Mouse (Mus musculus) heart, embryonic 14.5 days (tissue): ENCODE measurements around the gene Cfdp1. TPM values are rescaled to one million over a fixed set of nuclear protein-coding genes. Genes with fewer than 3 reads are reported as not detected.

ENCODE experiments used
- ATAC-seq: fragments of 200-750 bp; cut with Nextera tagmentation; 2 replicates; pipeline ENCODE4 v1.8.0; 2017; ENCODE audit warnings: low read depth, moderate TSS enrichment; ENCODE audit not compliant: insufficient number of reproducible peaks, insufficient read depth, low FRiP score
- H3K27ac ChIP-seq, 2 experiments: fragments of 200-500 bp in 1 of 2; fragments of 300-500 bp in 1 of 2; sonication (generic) in 1 of 2; replicated peaks in 1 of 2; 2 replicates each; pipeline ENCODE4 v1.5.1; 2012 to 2014; ENCODE audit warnings: low read depth in 2 of 2, low read length in 2 of 2, control low read depth in 1 of 2, mild to moderate bottlenecking in 1 of 2, mixed read lengths in 1 of 2; ENCODE audit not compliant: control insufficient read depth in 1 of 2, insufficient read depth in 1 of 2
- H3K27me3 ChIP-seq: fragments of 300-500 bp; sonication (generic); 2 replicates; pipeline ENCODE4 v1.6.1; 2014; ENCODE audit warnings: mild to moderate bottlenecking, low read length, control low read depth; ENCODE audit not compliant: control insufficient read depth, insufficient read depth
- H3K36me3 ChIP-seq: fragments of 300-500 bp; sonication (generic); 2 replicates; pipeline ENCODE4 v1.6.1; 2014; ENCODE audit warnings: mild to moderate bottlenecking, control low read depth, low read length, mixed read lengths; ENCODE audit not compliant: control insufficient read depth, insufficient read depth
- H3K4me1 ChIP-seq, 2 experiments: fragments of 200-500 bp in 1 of 2; fragments of 300-500 bp in 1 of 2; sonication (generic) in 1 of 2; 2 replicates each; pipeline ENCODE4 v1.6.1; 2012 to 2014; ENCODE audit warnings: low read length in 2 of 2, control low read depth in 1 of 2, mixed read lengths in 1 of 2; ENCODE audit not compliant: control insufficient read depth in 2 of 2, insufficient read depth in 2 of 2
- H3K4me2 ChIP-seq: fragments of 300-500 bp; sonication (generic); 2 replicates; pipeline ENCODE4 v1.6.1; 2014; ENCODE audit warnings: mild to moderate bottlenecking, low read length
- H3K4me3 ChIP-seq, 2 experiments: fragments of 200-500 bp in 1 of 2; fragments of 300-500 bp in 1 of 2; sonication (generic) in 1 of 2; 2 replicates each; pipeline ENCODE4 v1.5.1; 2012 to 2014; ENCODE audit warnings: low read length in 2 of 2, mild to moderate bottlenecking in 2 of 2, control low read depth in 1 of 2, low read depth in 1 of 2, moderate library complexity in 1 of 2; ENCODE audit not compliant: control insufficient read depth in 1 of 2, insufficient read depth in 1 of 2
- H3K9ac ChIP-seq: fragments of 300-500 bp; sonication (generic); 2 replicates; pipeline ENCODE4 v1.6.1; 2014; ENCODE audit warnings: mild to moderate bottlenecking, low read length
- H3K9me3 ChIP-seq: fragments of 300-500 bp; sonication (generic); 2 replicates; pipeline ENCODE4 v1.6.1; 2016; ENCODE audit warnings: low read length, control low read depth; ENCODE audit not compliant: control insufficient read depth
- WGBS: fragments of 180-500 bp; shearing (Covaris S2); extraction: QIAGEN DNeasy Blood & Tissue Kit; methylation state at CpG from one replicate; pipeline ENCODE4 v1.1.7; 2014; 5-methylcytosine and 5-hydroxymethylcytosine counted together
- polyA plus RNA-seq: library from polyadenylated mRNA; unstranded; fragments of >200 nt; fragmentation: Nextera tagmentation; extraction: Ambion mirVana; gene quantifications from 2 replicates; pipeline ENCODE4 v1.2.1, GENCODE M21; 2014

Cfdp1 gene
- 110 TPM in 2 replicates for polyA plus RNA-seq

GRCm38 (mm10) chr8:111853861-111854501, at the start of gene Cfdp1:
Gene Cfdp1 (minus strand): TSS chr8:111854291.
- peak within 1 kb of the TSS; percentile 75 to 96 for H3K4me3 ChIP-seq
- H3K9me3 ChIP-seq: no peaks in the 10 kb centered on the region
- H3K4me1 ChIP-seq: peaks cover 0 to 11% of the 10 kb centered on the region in 2 experiments; a peak in 2 of 4 replicates
- peaks cover 4% of the 10 kb centered on the region; the same call in 1 of the 2 replicates for H3K36me3 ChIP-seq
- ATAC-seq: peak; percentile 100
- H3K9ac ChIP-seq: peak within 1 kb of the TSS; percentile 93
- under 1% methylated on average over 50 of the region's 53 CpGs for WGBS
- no peaks in the 10 kb centered on the region for H3K27me3 ChIP-seq
- peak within 1 kb of the TSS; percentile 34 to 67; a peak in 2 of 4 replicates for H3K27ac ChIP-seq
- peak within 1 kb of the TSS; percentile 93 for H3K4me2 ChIP-seq

- 8% methylated on average over 5 of the region's 5 CpGs for WGBS
Observed at GRCm38 (mm10) chr8:111902080-111902479, 48.0 kb upstream of the Cfdp1 start.

DNA sequence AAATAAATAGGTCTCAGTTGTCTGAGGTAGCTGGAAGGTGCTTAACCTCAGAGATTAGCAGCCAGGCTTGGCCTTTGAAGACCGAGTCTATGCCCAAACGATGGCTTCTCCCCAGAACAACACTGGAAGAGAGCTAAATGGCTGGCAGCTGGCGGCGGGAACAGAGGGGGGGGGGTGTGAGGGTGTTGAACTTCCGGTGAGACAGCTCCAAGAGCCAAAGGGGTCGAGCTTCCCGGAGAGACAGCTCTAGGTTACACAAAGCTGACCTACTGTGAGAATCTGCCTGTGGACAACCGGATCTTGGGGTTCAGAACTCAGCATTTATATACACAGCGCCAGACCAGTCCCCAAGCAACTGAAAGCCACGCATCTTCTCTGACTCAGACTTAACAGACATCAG, 44.5 kb upstream of the Cfdp1 start:
- WGBS: 36% methylated on average over 10 of the region's 10 CpGs

More at GRCm38 (mm10) chr8:111902080-111902479, 48.0 kb upstream of the Cfdp1 start:
- H3K4me2 ChIP-seq: no peak overlapping the region
- no peak for ATAC-seq
- H3K36me3 ChIP-seq: no peaks in the 10 kb centered on the region
- H3K4me3 ChIP-seq: no peak overlapping the region
- peaks cover 5 to 7% of the 10 kb centered on the region in 2 experiments; a peak in 1 of 4 replicates for H3K4me1 ChIP-seq
- H3K9ac ChIP-seq: no peak overlapping the region
- no peaks in the 10 kb centered on the region for H3K9me3 ChIP-seq
- no peak overlapping the region for H3K27ac ChIP-seq
- H3K27me3 ChIP-seq: no peaks in the 10 kb centered on the region

DNA sequence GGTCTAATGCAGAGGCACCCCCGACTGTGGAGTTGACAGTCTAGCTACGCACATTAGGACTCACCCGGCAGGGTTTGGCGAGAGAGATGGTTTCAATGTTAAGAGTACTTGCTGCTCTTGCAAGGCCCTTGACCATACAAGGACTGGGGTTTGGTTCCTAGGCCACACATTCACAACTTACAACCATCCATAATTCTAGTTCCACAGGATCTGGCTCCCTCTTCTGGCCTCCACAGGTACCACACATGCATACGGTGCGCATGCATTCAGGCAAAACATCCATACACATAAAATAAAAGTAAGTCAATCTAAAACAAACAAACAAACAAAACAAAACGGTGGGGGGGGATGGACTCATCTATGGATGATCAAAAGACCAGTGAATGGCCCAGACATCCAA, 40.9 kb upstream of the Cfdp1 start:
- Histone ChIP-seq H3K27ac (no peak overlapping the region), H3K36me3 (no peaks in the 10 kb centered on the region), H3K27me3 (peaks cover 22% of the 10 kb centered on the region), H3K9ac (no peak overlapping the region), H3K4me2 (no peak overlapping the region), H3K4me3 (no peak overlapping the region), H3K9me3 (no peaks in the 10 kb centered on the region), H3K4me1 (peaks cover 0 to 2% of the 10 kb centered on the region in 2 experiments; a peak in 1 of 4 replicates)
- no peak for ATAC-seq
- WGBS: 87% methylated on average over 7 of the region's 7 CpGs

More for the DNA sequence above, 44.5 kb upstream of the Cfdp1 start:
- Histone ChIP-seq H3K4me1 (peaks cover 5 to 7% of the 10 kb centered on the region in 2 experiments; a peak in 1 of 4 replicates), H3K27ac (no peak overlapping the region), H3K4me2 (no peak overlapping the region), H3K9ac (no peak overlapping the region), H3K9me3 (no peaks in the 10 kb centered on the region), H3K4me3 (no peak overlapping the region), H3K27me3 (no peaks in the 10 kb centered on the region), H3K36me3 (no peaks in the 10 kb centered on the region)
- ATAC-seq: no peak; the same call in 1 of the 2 replicates

- no peak overlapping the region for H3K4me3 ChIP-seq
- no peak for ATAC-seq
- 38% methylated on average over 5 of the region's 5 CpGs for WGBS
- H3K4me1 ChIP-seq: peaks cover 5% of the 10 kb centered on the region in 2 experiments; a peak in 3 of 4 replicates
- peaks cover 40% of the 10 kb centered on the region for H3K27me3 ChIP-seq
- H3K9me3 ChIP-seq: no peaks in the 10 kb centered on the region
- H3K4me2 ChIP-seq: no peak overlapping the region
- no peak overlapping the region for H3K9ac ChIP-seq
- no peak overlapping the region for H3K27ac ChIP-seq
- H3K36me3 ChIP-seq: no peaks in the 10 kb centered on the region
Observed at GRCm38 (mm10) chr8:111892615-111893014, 38.5 kb upstream of the Cfdp1 start.

- Histone ChIP-seq H3K4me1 (peaks cover 5% of the 10 kb centered on the region in 2 experiments; a peak in 3 of 4 replicates), H3K4me2 (no peak overlapping the region), H3K9me3 (no peaks in the 10 kb centered on the region), H3K36me3 (no peaks in the 10 kb centered on the region), H3K27ac (no peak overlapping the region), H3K9ac (no peak overlapping the region), H3K27me3 (peaks cover 40% of the 10 kb centered on the region), H3K4me3 (no peak overlapping the region)
- WGBS: 32% methylated on average over 8 of the region's 8 CpGs
- no peak for ATAC-seq
Observed at GRCm38 (mm10) chr8:111891983-111892382, 37.9 kb upstream of the Cfdp1 start.

DNA sequence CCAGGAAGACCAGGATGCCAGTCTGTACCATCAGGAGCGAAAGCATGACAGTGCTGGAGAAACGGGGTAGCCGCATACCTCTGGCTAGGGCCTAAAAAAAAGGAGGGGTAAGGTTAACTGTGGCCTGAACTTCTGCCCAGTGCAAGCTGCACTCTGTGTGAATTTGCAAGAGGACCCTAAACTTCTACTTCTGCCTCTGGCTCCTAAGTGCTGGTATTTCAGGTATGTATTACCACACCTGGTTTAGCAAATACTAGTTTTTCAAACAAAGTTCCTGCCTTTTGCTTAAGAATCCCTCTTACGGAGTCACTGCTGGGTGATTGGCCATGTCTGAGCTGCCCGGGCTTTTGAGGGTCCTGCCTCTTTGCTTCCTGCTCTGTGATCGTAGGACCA, 36.8 kb upstream of the Cfdp1 start:
- H3K9me3 ChIP-seq: no peaks in the 10 kb centered on the region
- H3K27me3 ChIP-seq: peaks cover 40% of the 10 kb centered on the region
- no peak overlapping the region for H3K4me3 ChIP-seq
- H3K4me2 ChIP-seq: no peak overlapping the region
- no peak for ATAC-seq
- H3K9ac ChIP-seq: no peak overlapping the region
- peaks cover 5% of the 10 kb centered on the region in 2 experiments; a peak in 3 of 4 replicates for H3K4me1 ChIP-seq
- H3K27ac ChIP-seq: no peak overlapping the region
- WGBS: 53% methylated on average over 6 of the region's 6 CpGs
- no peaks in the 10 kb centered on the region for H3K36me3 ChIP-seq
